Mouse (Mus musculus): ENCODE results near the gene Zfp384.

The Zfp384 gene

DNA sequence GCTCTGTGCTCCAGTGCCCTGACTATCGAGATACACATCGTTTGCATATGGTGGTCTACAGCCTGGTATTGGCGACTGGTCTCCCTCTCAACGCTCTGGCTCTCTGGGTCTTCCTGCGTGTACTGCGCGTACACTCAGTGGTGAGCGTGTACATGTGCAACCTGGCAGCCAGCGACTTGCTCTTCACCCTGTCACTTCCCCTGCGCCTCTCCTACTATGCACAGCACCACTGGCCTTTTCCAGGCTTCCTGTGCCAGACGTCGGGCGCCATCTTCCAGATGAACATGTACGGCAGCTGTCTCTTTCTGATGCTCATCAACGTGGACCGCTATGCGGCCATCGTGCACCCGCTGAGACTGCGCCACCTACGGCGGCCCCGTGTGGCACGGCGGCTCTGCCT lies 72.4 kb downstream of the Zfp384 start:
- TF ChIP-seq CTCF (conservative IDR thresholded peaks at IDR 0.05; ENCODE audit: low read length) (no peak), POU5F1 (IDR thresholded peaks at IDR 0.05; ENCODE audit: borderline replicate concordance, low read length) (no peak), NANOG (IDR thresholded peaks at IDR 0.05; ENCODE audit: borderline replicate concordance, low read length) (no peak)
- H3K36me3 ChIP-seq (ENCODE audit: insufficient read depth, low read length), result peaks cover 31% of the 10 kb centered on the region
- H3K4me3 ChIP-seq (replicated peaks; ENCODE audit: low read length), result peak overlapping the region; percentile 84
- H3K4me1 ChIP-seq (replicated peaks; ENCODE audit: low read depth, low read length), result peaks cover 43% of the 10 kb centered on the region
- H3K27me3 ChIP-seq (ENCODE audit: insufficient read depth, low read length), result no peaks in the 10 kb centered on the region
- H3K9me3 ChIP-seq (ENCODE audit: low read length), result no peaks in the 10 kb centered on the region

DNA sequence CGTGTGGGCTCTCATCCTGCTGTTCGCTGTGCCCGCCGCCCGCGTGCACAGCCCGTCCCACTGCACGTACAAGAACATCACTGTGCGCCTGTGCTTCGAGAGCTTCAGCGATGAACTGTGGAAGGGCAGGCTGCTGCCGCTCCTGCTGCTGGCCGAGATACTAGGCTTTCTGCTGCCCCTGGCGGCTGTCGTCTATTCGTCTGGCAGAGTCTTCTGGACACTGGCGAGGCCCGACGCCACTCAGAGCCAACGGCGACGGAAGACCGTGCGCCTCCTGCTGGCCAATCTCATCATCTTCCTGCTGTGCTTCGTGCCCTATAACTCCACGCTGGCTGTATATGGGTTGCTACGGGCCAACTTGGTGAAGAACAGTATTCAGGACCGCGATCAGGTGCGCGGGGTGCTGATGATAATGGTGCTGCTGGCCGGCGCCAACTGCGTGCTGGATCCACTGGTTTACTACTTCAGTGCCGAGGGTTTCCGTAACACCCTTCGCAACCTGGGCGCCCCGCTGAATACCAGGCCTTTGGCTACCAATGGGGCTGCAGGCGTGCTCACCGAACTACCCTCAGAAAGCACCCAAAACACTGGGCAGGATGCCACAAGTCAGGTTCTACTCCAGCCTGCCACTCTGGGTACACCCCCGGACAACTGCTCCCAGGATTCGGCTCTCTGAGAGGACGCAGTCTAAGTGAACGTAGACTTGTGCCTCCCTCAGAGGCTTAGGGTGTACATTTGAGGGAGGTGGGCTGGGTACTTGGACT lies 73.0 kb downstream of the Zfp384 start:
- peaks cover 48% of the 10 kb centered on the region for H3K4me1 ChIP-seq (replicated peaks; ENCODE audit: low read depth, low read length)
- peaks cover 31% of the 10 kb centered on the region for H3K36me3 ChIP-seq (ENCODE audit: insufficient read depth, low read length)
- TF ChIP-seq CTCF (conservative IDR thresholded peaks at IDR 0.05; ENCODE audit: low read length) (peak; percentile 81), POU5F1 (IDR thresholded peaks at IDR 0.05; ENCODE audit: borderline replicate concordance, low read length) (no peak)
- no peaks in the 10 kb centered on the region for H3K9me3 ChIP-seq (ENCODE audit: low read length)
- no peaks in the 10 kb centered on the region for H3K27me3 ChIP-seq (ENCODE audit: insufficient read depth, low read length)
- H3K4me3 ChIP-seq (replicated peaks; ENCODE audit: low read length), result peak overlapping the region; percentile 84

DNA sequence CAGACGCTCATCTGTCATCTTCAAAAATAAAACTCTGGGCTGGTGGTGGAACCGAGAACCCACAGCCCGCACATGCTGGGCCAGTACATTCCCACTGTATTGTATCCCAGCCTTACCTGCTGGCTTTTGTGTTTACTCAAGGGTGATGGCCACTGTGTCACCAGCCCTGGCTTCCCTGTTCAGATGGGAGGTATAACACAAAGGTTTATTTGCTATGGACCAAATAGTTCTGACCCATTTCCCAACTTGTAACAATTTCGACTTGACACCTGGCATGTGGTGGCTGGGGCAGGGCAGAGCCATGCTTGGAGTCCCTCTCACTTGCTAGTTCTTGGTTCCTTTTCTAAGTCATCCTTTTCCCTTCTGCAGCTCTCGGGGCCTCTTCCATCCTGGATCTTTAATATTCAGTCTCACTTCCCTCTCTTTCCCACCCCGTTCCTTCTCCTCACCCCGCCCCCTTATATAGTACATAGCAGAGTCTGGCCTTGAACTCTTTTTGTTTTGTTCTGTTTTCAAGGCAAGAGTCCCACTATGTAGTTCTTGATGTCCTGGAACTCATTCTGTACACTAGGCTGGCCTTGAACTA lies 73.9 kb downstream of the Zfp384 start:
- TF ChIP-seq CTCF (conservative IDR thresholded peaks at IDR 0.05; ENCODE audit: low read length), result no peak
- TF ChIP-seq NANOG (IDR thresholded peaks at IDR 0.05; ENCODE audit: borderline replicate concordance, low read length), result no peak
- no peak for TF ChIP-seq POU5F1 (IDR thresholded peaks at IDR 0.05; ENCODE audit: borderline replicate concordance, low read length)
- peaks cover 31% of the 10 kb centered on the region for H3K36me3 ChIP-seq (ENCODE audit: insufficient read depth, low read length)
- H3K9me3 ChIP-seq (ENCODE audit: low read length), result peaks cover 7% of the 10 kb centered on the region
- H3K4me3 ChIP-seq (replicated peaks; ENCODE audit: low read length), result no peak overlapping the region
- peaks cover 57% of the 10 kb centered on the region for H3K4me1 ChIP-seq (replicated peaks; ENCODE audit: low read depth, low read length)
- H3K27me3 ChIP-seq (ENCODE audit: insufficient read depth, low read length), result no peaks in the 10 kb centered on the region

DNA sequence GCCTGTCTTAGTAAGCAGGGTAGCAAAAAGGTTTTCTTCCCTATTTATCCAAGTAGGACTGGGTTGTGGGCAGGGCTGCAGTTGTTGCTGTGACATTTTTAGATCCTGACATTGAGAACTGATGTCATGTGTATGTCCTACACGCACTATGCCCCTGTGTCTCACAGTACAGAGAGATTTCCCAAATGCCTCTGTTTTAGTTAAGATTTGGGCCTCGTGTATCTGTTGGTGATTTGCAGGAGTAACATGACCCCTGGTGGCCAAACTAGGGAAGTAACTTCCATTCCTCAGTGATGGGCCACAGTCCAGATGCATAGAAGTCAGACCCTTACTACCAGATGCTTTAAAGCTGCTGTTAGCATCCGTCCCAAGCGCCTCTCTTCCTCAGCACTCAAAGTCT lies 75.5 kb downstream of the Zfp384 start:
- Histone ChIP-seq H3K9me3 (ENCODE audit: low read length) (peaks cover 7% of the 10 kb centered on the region), H3K4me1 (replicated peaks; ENCODE audit: low read depth, low read length) (peaks cover 69% of the 10 kb centered on the region), H3K36me3 (ENCODE audit: insufficient read depth, low read length) (peaks cover 28% of the 10 kb centered on the region), H3K27me3 (ENCODE audit: insufficient read depth, low read length) (no peaks in the 10 kb centered on the region), H3K4me3 (replicated peaks; ENCODE audit: low read length) (no peak overlapping the region)
- TF ChIP-seq POU5F1 (IDR thresholded peaks at IDR 0.05; ENCODE audit: borderline replicate concordance, low read length), result no peak
- no peak for TF ChIP-seq NANOG (IDR thresholded peaks at IDR 0.05; ENCODE audit: borderline replicate concordance, low read length)
- peak; percentile 80 for TF ChIP-seq CTCF (conservative IDR thresholded peaks at IDR 0.05; ENCODE audit: low read length)

Data from E14TG2a.4 (cell line).